Comparison of ENCODE assay signal across 8 mouse cellular contexts in genomic region chr19:5851481-5851971, GRCm38 (mm10). TPM values are rescaled to one million over a fixed set of nuclear protein-coding genes. Genes with fewer than 3 reads are reported as not detected.
A peak's percentile ranks its signal among the peaks of the same experiment; 100 is the strongest.
DNase-seq lines count a peak whose midpoint lies in the region; ATAC-seq and TF ChIP-seq lines count a peak whose summit lies in the region.

No protein-coding gene starts in this region.

- no peak overlapping the region for H3K4me2 ChIP-seq in lung, embryonic 14.5 days
- peak overlapping the region; percentile 99 for H3K4me2 ChIP-seq in myocyte (ENCODE audit: low read depth)

- no peak overlapping the region for H3K4me3 ChIP-seq in lung, embryonic 14.5 days (ENCODE audit: low read depth, low read length)
- H3K4me3 ChIP-seq in myocyte: no peak overlapping the region

- peaks cover 32% of the 10 kb centered on the region for H3K4me1 ChIP-seq in lung, embryonic 14.5 days (ENCODE audit: insufficient read depth)

- DNase-seq in lung, embryonic 14.5 days: peak; percentile 25
- no peak for DNase-seq in lung, postnatal 14 days
- DNase-seq in brain, embryonic 14.5 days (ENCODE audit: low read depth): peak; percentile 35
- DNase-seq in heart, postnatal 4 days: peak; percentile 42
- DNase-seq in retina, postnatal 1 day: no peak
- DNase-seq in cerebellum, adult 9-10 months: no peak

- peak overlapping the region; percentile 42; the same call in 1 of the 2 replicates for H3K27ac ChIP-seq in lung, embryonic 14.5 days (ENCODE audit: low read depth)

- no peaks in the 10 kb centered on the region for H3K27me3 ChIP-seq in lung, embryonic 14.5 days (ENCODE audit: insufficient read depth, low read length)
- H3K27me3 ChIP-seq in myocyte (ENCODE audit: control insufficient read depth, insufficient read depth, insufficient read length): no peaks in the 10 kb centered on the region

- WGBS in lung, embryonic 14.5 days: 62% methylated on average over 5 of the region's 5 CpGs

- H3K9ac ChIP-seq in lung, embryonic 14.5 days: no peak overlapping the region; the same call in 1 of the 2 replicates

- no peak for TF ChIP-seq CTCF in lung, embryonic 14.5 days (IDR thresholded peaks at IDR 0.05; ENCODE audit: low read depth)
- TF ChIP-seq CTCF in brain, embryonic 14.5 days (IDR thresholded peaks at IDR 0.05; ENCODE audit: borderline replicate concordance, extremely low read depth, insufficient read depth, insufficient read length): no peak

- no peak for TF ChIP-seq POLR2A in brain, embryonic 14.5 days (IDR thresholded peaks at IDR 0.05; ENCODE audit: borderline replicate concordance, extremely low read depth, insufficient read depth, insufficient read length, poor library complexity, severe bottlenecking)
- TF ChIP-seq POLR2A in myocyte (IDR thresholded peaks at IDR 0.05; ENCODE audit: insufficient read length, low read depth): no peak

- no peak overlapping the region for H3ac ChIP-seq in myocyte (ENCODE audit: control insufficient read depth, insufficient read length)

- H3K9me3 ChIP-seq in lung, embryonic 14.5 days (ENCODE audit: low read depth, low read length): no peaks in the 10 kb centered on the region

- no peak for ATAC-seq in lung, embryonic 14.5 days (ENCODE audit: insufficient read depth)
- ATAC-seq in megakaryocyte, adult 5-6 weeks (ENCODE audit: poor library complexity, severe bottlenecking): no peak

- peaks cover 23% of the 10 kb centered on the region for H3K79me2 ChIP-seq in myocyte (ENCODE audit: control insufficient read depth, insufficient read depth)

- peaks cover 45% of the 10 kb centered on the region for H3K36me3 ChIP-seq in lung, embryonic 14.5 days (ENCODE audit: insufficient read depth)
- peaks cover 9% of the 10 kb centered on the region for H3K36me3 ChIP-seq in myocyte (ENCODE audit: control insufficient read depth, insufficient read depth)

TF ChIP-seq in myocyte, 11 proteins besides CTCF, POLR2A, EP300 and RAD21:
- TF ChIP-seq CEBPB (IDR thresholded peaks at IDR 0.05; ENCODE audit: insufficient read depth, poor library complexity, severe bottlenecking) (0 out of 2 replicates have a peak, but pooled peaks have one; percentile 12), REST (IDR thresholded peaks at IDR 0.05; ENCODE audit: insufficient read depth, insufficient read length) (no peak), MYOG (IDR thresholded peaks at IDR 0.05; ENCODE audit: control insufficient read depth in 1 of 3, insufficient read depth in 1 of 3, insufficient read length in 2 of 3, low read depth in 2 of 3) (no peak)
TF ChIP-seq in myocyte: peak in this region for 1.

RNA-seq across cellular contexts. Expression of gene Frmd8, which starts 23.5 kb away (rescaled TPM):
- polyA plus RNA-seq in lung, embryonic 14.5 days (2014; fragmentation: Nextera tagmentation; extraction: Ambion mirVana): 37.9 and 42.2 TPM in 2 replicates
- polyA plus RNA-seq in brain, embryonic 14.5 days (2012; rRNA removed): 18.9 and 21.3 TPM in 2 replicates
- 10 to 100 TPM; 18.6 to 20.9 TPM for total RNA-seq in heart, postnatal 4 days (2021)
- 22.3 TPM for polyA plus RNA-seq in myocyte (2012; fragmentation: generic; extraction: Trizol)
- total RNA-seq in megakaryocyte, adult 5-6 weeks (2015): 21.4 and 21.9 TPM in 2 replicates
- 19.3 and 23.3 TPM in 2 replicates for total RNA-seq in megakaryocyte, adult 5-6 weeks (2017)

RNA-seq across cellular contexts. Expression of gene Slc25a45, which starts 26.1 kb away (rescaled TPM):
- polyA plus RNA-seq in lung, embryonic 14.5 days (2014; fragmentation: Nextera tagmentation; extraction: Ambion mirVana): 2.4 TPM in 2 replicates
- polyA plus RNA-seq in brain, embryonic 14.5 days (2012; rRNA removed): 2.6 and 3.5 TPM in 2 replicates
- 1 to 10 TPM; 5.4 to 6.2 TPM for total RNA-seq in heart, postnatal 4 days (2021)
- 5.2 TPM for polyA plus RNA-seq in myocyte (2012; fragmentation: generic; extraction: Trizol)
- total RNA-seq in megakaryocyte, adult 5-6 weeks (2015): 55.6 and 67.9 TPM in 2 replicates
- total RNA-seq in megakaryocyte, adult 5-6 weeks (2017): 69.1 and 73.5 TPM in 2 replicates

RNA-seq across cellular contexts. Expression of gene Tigd3, which starts 42.4 kb away (rescaled TPM):
- polyA plus RNA-seq in lung, embryonic 14.5 days (2014; fragmentation: Nextera tagmentation; extraction: Ambion mirVana): 2.7 and 3.8 TPM in 2 replicates
- polyA plus RNA-seq in brain, embryonic 14.5 days (2012; rRNA removed): 15.2 and 15.5 TPM in 2 replicates
- total RNA-seq in heart, postnatal 4 days (2021): 1 to 10 TPM; 2.0 TPM
- polyA plus RNA-seq in myocyte (2012; fragmentation: generic; extraction: Trizol): 0.31 TPM
- total RNA-seq in megakaryocyte, adult 5-6 weeks (2015): 0.54 and 0.59 TPM in 2 replicates
- 1.0 and 1.8 TPM in 2 replicates for total RNA-seq in megakaryocyte, adult 5-6 weeks (2017)

Comparison
In these comparisons a context has a peak if more than half of its experiments do, and no peak if none do; other contexts are left out.
1. DNase-seq: peak in lung, embryonic 14.5 days (single experiment), brain, embryonic 14.5 days (single experiment) and heart, postnatal 4 days (single experiment); none in lung, postnatal 14 days (single experiment), retina, postnatal 1 day (single experiment) and cerebellum, adult 9-10 months (single experiment).